Mouse (Mus musculus): ENCODE results near the gene Gm42674. TPM values are rescaled to one million over a fixed set of nuclear protein-coding genes. Genes with fewer than 3 reads are reported as not detected.
A peak's percentile ranks its signal among the peaks of the same experiment; 100 is the strongest.

The Gm42674 gene
- polyA plus RNA-seq, 1 experiment = not detected

DNA sequence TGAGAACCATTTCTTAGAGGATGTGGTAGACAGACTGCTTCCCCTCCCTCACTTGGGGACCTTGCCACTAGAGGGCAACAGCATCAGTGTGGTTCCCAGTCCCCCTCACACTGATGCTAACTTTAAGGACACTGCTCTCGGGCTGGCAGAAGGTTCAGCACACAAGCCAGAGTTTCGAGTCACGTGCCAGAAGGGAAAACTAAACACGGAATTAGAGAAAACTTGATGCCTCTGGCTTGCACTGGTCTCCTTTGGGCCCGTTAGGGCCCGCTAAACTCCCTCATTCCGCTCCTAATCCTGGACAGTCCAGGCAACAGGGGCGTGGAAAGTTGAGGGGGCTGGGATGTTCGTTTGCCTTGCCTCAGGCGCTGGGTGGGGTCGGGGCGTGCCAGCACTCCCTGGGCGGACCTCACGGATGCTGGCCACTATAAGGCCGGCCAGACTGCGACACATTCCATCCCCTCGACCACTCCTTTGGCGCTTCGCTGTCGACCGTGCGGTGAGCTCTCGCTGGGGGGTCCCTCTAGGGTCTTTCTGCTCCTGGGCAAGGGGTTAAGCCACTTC, 11.1 kb downstream of the Gm42674 start, which contains the start of gene S100a6:
TSS of gene S100a6 (plus strand) at position 155 of the 564 bp plus-strand sequence.
- Histone ChIP-seq H3K4me1 (ENCODE audit: control insufficient read depth, insufficient read depth, low read length) (peaks cover 2% of the 10 kb centered on the region), H3K9me3 (replicated peaks; ENCODE audit: control insufficient read depth, insufficient read depth, low read length, poor library complexity, severe bottlenecking) (no peaks in the 10 kb centered on the region), H3K27me3 (ENCODE audit: control insufficient read depth, insufficient read depth, low read length, poor library complexity, severe bottlenecking) (no peaks in the 10 kb centered on the region), H3K4me3 (ENCODE audit: low read depth, low read length) (peak within 1 kb of the TSS; percentile 54), H3K36me3 (ENCODE audit: control insufficient read depth, insufficient read depth, low read length, poor library complexity, severe bottlenecking) (no peaks in the 10 kb centered on the region), H3K9ac (ENCODE audit: low read depth, poor library complexity, severe bottlenecking) (peak within 1 kb of the TSS; percentile 11; the same call in 1 of the 2 replicates), H3K27ac (ENCODE audit: insufficient read depth, low read length) (no peak within 1 kb of the TSS)
- TF ChIP-seq POLR2A (IDR thresholded peaks at IDR 0.05; ENCODE audit: insufficient read depth, low read length) = no peak
- TF ChIP-seq EP300 (IDR thresholded peaks at IDR 0.05; ENCODE audit: insufficient read depth, low read depth, low read length) = peak; percentile 66
- TF ChIP-seq CTCF (IDR thresholded peaks at IDR 0.05; ENCODE audit: low read depth, low read length) = peak; percentile 86

DNA sequence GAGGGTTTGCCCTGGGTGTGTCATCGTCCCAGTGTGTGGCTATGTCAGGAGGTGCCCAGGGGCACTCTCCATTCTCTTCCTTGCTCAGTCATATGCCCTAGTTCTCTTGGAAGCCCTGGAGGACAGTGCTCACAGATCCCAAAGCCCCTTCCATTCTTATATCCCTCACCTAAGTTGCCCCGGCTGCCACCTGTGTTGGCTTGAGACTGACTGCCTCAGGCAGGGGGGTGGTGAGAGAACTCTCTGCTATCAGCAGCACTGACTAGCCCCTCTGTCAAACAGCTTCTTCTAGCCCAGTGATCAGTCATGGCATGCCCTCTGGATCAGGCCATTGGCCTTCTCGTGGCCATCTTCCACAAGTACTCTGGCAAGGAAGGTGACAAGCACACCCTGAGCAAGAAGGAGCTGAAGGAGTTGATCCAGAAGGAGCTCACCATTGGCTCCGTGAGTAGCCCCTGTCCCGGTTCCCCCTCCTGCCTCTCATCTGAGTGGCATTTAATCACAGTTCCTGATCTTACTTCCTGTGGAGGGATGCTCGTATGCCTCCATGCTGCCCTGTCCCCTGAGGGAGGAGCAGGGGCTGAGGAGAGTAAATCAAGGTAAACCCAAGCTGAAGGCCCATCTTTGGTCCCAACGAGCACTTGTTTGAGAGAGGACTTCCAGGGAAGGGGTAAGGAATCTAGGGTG, 11.9 kb downstream of the Gm42674 start:
- no peaks in the 10 kb centered on the region for H3K27me3 ChIP-seq (ENCODE audit: control insufficient read depth, insufficient read depth, low read length, poor library complexity, severe bottlenecking)
- peak overlapping the region; percentile 54 for H3K4me3 ChIP-seq (ENCODE audit: low read depth, low read length)
- H3K9ac ChIP-seq (ENCODE audit: low read depth, poor library complexity, severe bottlenecking) = peak overlapping the region; percentile 11; the same call in 1 of the 2 replicates
- H3K4me1 ChIP-seq (ENCODE audit: control insufficient read depth, insufficient read depth, low read length) = peaks cover 2% of the 10 kb centered on the region
- H3K27ac ChIP-seq (ENCODE audit: insufficient read depth, low read length) = no peak overlapping the region
- no peaks in the 10 kb centered on the region for H3K9me3 ChIP-seq (replicated peaks; ENCODE audit: control insufficient read depth, insufficient read depth, low read length, poor library complexity, severe bottlenecking)
- no peak for TF ChIP-seq EP300 (IDR thresholded peaks at IDR 0.05; ENCODE audit: insufficient read depth, low read depth, low read length)
- TF ChIP-seq POLR2A (IDR thresholded peaks at IDR 0.05; ENCODE audit: insufficient read depth, low read length) = no peak
- no peak for TF ChIP-seq CTCF (IDR thresholded peaks at IDR 0.05; ENCODE audit: low read depth, low read length)
- H3K36me3 ChIP-seq (ENCODE audit: control insufficient read depth, insufficient read depth, low read length, poor library complexity, severe bottlenecking) = no peaks in the 10 kb centered on the region

DNA sequence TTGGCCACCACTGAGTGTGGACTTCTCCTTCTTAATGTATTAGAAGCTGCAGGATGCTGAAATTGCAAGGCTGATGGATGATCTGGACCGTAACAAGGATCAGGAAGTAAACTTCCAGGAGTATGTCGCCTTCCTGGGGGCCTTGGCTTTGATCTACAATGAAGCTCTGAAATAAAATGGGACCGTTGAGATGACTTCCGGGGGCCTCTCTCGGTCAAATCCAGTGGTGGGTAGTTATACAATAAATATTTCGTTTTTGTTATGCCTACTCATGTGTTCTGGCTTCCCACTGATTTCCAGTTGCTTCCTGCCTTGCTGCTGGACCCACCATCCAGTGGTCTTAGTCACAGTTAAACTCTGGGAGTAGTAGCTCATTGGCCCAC, 12.4 kb downstream of the Gm42674 start:
- TF ChIP-seq EP300 (IDR thresholded peaks at IDR 0.05; ENCODE audit: insufficient read depth, low read depth, low read length) = no peak
- TF ChIP-seq CTCF (IDR thresholded peaks at IDR 0.05; ENCODE audit: low read depth, low read length) = no peak
- TF ChIP-seq POLR2A (IDR thresholded peaks at IDR 0.05; ENCODE audit: insufficient read depth, low read length) = no peak
- Histone ChIP-seq H3K9ac (ENCODE audit: low read depth, poor library complexity, severe bottlenecking) (no peak overlapping the region), H3K9me3 (replicated peaks; ENCODE audit: control insufficient read depth, insufficient read depth, low read length, poor library complexity, severe bottlenecking) (no peaks in the 10 kb centered on the region), H3K27ac (ENCODE audit: insufficient read depth, low read length) (no peak overlapping the region), H3K27me3 (ENCODE audit: control insufficient read depth, insufficient read depth, low read length, poor library complexity, severe bottlenecking) (no peaks in the 10 kb centered on the region), H3K4me1 (ENCODE audit: control insufficient read depth, insufficient read depth, low read length) (peaks cover 2% of the 10 kb centered on the region), H3K36me3 (ENCODE audit: control insufficient read depth, insufficient read depth, low read length, poor library complexity, severe bottlenecking) (no peaks in the 10 kb centered on the region), H3K4me3 (ENCODE audit: low read depth, low read length) (no peak overlapping the region)

DNA sequence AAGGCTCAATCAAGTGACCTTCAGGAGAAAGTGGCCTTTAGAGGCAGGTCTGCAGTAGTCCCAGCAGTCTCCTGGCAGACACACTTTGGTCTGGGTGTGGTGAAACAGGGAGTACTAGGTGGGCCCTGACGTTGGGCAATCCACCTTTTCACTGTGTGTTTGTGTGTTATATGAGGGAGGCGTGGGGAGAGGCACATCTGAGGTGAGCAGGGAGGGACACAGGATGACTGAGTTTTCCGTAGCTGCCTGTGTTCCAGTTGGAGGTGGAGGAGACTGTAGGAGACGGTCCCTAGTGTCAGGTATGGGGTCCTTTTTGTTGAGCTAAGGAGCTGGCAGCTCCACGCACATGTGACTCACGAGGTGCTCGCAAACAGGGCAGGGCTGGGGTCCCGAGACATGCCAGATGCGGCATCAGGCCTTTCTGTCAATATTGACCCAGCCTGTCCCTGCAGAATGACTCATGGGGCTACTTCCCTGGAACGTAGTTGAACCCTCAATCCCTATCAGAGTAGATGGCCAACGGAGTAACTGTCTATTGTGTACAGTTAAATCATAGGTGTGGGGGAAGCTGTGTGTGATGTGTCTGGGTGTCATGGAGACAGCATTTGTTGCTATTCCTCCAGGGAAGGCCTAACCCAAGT, 13.0 kb downstream of the Gm42674 start:
- no peak overlapping the region for H3K9ac ChIP-seq (ENCODE audit: low read depth, poor library complexity, severe bottlenecking)
- H3K27me3 ChIP-seq (ENCODE audit: control insufficient read depth, insufficient read depth, low read length, poor library complexity, severe bottlenecking) = no peaks in the 10 kb centered on the region
- H3K4me1 ChIP-seq (ENCODE audit: control insufficient read depth, insufficient read depth, low read length) = peaks cover 2% of the 10 kb centered on the region
- H3K27ac ChIP-seq (ENCODE audit: insufficient read depth, low read length) = no peak overlapping the region
- H3K36me3 ChIP-seq (ENCODE audit: control insufficient read depth, insufficient read depth, low read length, poor library complexity, severe bottlenecking) = no peaks in the 10 kb centered on the region
- TF ChIP-seq POLR2A (IDR thresholded peaks at IDR 0.05; ENCODE audit: insufficient read depth, low read length) (no peak), EP300 (IDR thresholded peaks at IDR 0.05; ENCODE audit: insufficient read depth, low read depth, low read length) (no peak), CTCF (IDR thresholded peaks at IDR 0.05; ENCODE audit: low read depth, low read length) (no peak)
- no peak overlapping the region for H3K4me3 ChIP-seq (ENCODE audit: low read depth, low read length)
- H3K9me3 ChIP-seq (replicated peaks; ENCODE audit: control insufficient read depth, insufficient read depth, low read length, poor library complexity, severe bottlenecking) = no peaks in the 10 kb centered on the region

DNA sequence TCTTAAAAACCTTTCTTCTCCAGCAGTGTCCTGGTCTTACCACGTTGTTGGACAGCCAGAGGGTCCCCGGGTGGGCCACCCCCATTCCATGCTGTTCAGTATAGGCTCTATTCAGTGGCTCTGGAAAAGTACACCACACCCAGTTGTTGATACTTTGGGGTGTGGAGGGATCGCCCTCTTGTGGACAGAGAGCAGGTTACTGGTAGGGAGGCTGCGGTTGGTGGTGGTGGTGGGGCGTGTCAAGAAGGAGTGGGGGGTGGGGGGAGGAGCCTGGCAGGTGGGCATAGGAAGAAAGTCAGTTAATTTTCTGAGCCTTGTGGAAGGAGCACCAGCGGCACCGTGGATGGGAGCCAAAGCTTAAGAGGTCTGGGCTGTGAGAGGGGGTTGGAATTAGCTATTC, 13.7 kb downstream of the Gm42674 start:
- TF ChIP-seq POLR2A (IDR thresholded peaks at IDR 0.05; ENCODE audit: insufficient read depth, low read length) (no peak), CTCF (IDR thresholded peaks at IDR 0.05; ENCODE audit: low read depth, low read length) (peak; percentile 80)
- Histone ChIP-seq H3K27me3 (ENCODE audit: control insufficient read depth, insufficient read depth, low read length, poor library complexity, severe bottlenecking) (no peaks in the 10 kb centered on the region), H3K27ac (ENCODE audit: insufficient read depth, low read length) (no peak overlapping the region), H3K4me3 (ENCODE audit: low read depth, low read length) (no peak overlapping the region), H3K9me3 (replicated peaks; ENCODE audit: control insufficient read depth, insufficient read depth, low read length, poor library complexity, severe bottlenecking) (no peaks in the 10 kb centered on the region), H3K4me1 (ENCODE audit: control insufficient read depth, insufficient read depth, low read length) (peaks cover 2% of the 10 kb centered on the region), H3K9ac (ENCODE audit: low read depth, poor library complexity, severe bottlenecking) (no peak overlapping the region), H3K36me3 (ENCODE audit: control insufficient read depth, insufficient read depth, low read length, poor library complexity, severe bottlenecking) (no peaks in the 10 kb centered on the region)

DNA sequence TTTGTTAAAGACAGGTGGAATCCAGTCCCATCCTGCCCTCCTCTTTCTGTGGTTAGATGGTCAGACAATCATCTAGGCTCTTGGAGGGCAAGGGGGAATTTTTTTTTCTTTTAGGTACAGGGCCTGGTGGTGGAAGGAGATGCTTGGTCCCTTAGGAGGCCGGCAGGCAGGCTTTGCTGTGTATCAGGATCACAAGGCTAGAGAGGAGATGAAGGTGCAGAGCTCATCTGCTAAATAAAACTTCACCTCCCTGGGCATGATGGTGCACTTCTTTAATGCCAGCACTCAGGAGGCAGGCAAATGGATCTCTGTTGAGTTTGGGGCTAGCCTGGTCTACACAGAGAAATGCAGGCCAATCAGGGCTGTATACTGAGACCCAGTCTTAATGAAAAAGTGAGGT, 14.2 kb downstream of the Gm42674 start:
- H3K36me3 ChIP-seq (ENCODE audit: control insufficient read depth, insufficient read depth, low read length, poor library complexity, severe bottlenecking) = no peaks in the 10 kb centered on the region
- no peak for TF ChIP-seq EP300 (IDR thresholded peaks at IDR 0.05; ENCODE audit: insufficient read depth, low read depth, low read length)
- no peak for TF ChIP-seq CTCF (IDR thresholded peaks at IDR 0.05; ENCODE audit: low read depth, low read length)
- no peak for TF ChIP-seq POLR2A (IDR thresholded peaks at IDR 0.05; ENCODE audit: insufficient read depth, low read length)
- H3K4me3 ChIP-seq (ENCODE audit: low read depth, low read length) = no peak overlapping the region
- peaks cover 2% of the 10 kb centered on the region for H3K4me1 ChIP-seq (ENCODE audit: control insufficient read depth, insufficient read depth, low read length)
- no peaks in the 10 kb centered on the region for H3K27me3 ChIP-seq (ENCODE audit: control insufficient read depth, insufficient read depth, low read length, poor library complexity, severe bottlenecking)
- no peak overlapping the region for H3K9ac ChIP-seq (ENCODE audit: low read depth, poor library complexity, severe bottlenecking)
- no peaks in the 10 kb centered on the region for H3K9me3 ChIP-seq (replicated peaks; ENCODE audit: control insufficient read depth, insufficient read depth, low read length, poor library complexity, severe bottlenecking)
- H3K27ac ChIP-seq (ENCODE audit: insufficient read depth, low read length) = no peak overlapping the region

All from ES-Bruce4 (cell line).